Mouse (Mus musculus) C2C12 (cell line): ENCODE data around the gene Myt1l.

Experiments
- CEBPB ChIP-seq: IDR thresholded peaks from one replicate; pipeline ENCODE4 v1.6.1; 2011; ENCODE audit warnings: low read depth, mild to moderate bottlenecking, control low read depth, moderate library complexity
- CTCF ChIP-seq: IDR thresholded peaks from one replicate; pipeline ENCODE4 v1.5.1; 2011; ENCODE audit not compliant: control insufficient read depth, insufficient read depth, insufficient read length
- FOSL1 ChIP-seq: IDR thresholded peaks from one replicate; pipeline ENCODE4 v1.8.0; 2011; ENCODE audit warnings: mild to moderate bottlenecking, low read length; ENCODE audit not compliant: poor library complexity, insufficient read depth, severe bottlenecking
- MAX ChIP-seq: IDR thresholded peaks from one replicate; pipeline ENCODE4 v1.6.1; 2011; ENCODE audit warnings: mild to moderate bottlenecking, control low read depth
- MYOD1 ChIP-seq: IDR thresholded peaks from one replicate; pipeline ENCODE4 v1.6.1; 2011; ENCODE audit warnings: low read depth; ENCODE audit not compliant: control insufficient read depth, insufficient read length
- MYOG ChIP-seq: IDR thresholded peaks from one replicate; pipeline ENCODE4 v1.6.1; 2011; ENCODE audit not compliant: control insufficient read depth, insufficient read length; ENCODE audit errors: extremely low read depth
- USF1 ChIP-seq: IDR thresholded peaks from one replicate; pipeline ENCODE4 v1.6.1; 2011; ENCODE audit warnings: low read depth, mild to moderate bottlenecking, control low read depth, moderate library complexity

DNA sequence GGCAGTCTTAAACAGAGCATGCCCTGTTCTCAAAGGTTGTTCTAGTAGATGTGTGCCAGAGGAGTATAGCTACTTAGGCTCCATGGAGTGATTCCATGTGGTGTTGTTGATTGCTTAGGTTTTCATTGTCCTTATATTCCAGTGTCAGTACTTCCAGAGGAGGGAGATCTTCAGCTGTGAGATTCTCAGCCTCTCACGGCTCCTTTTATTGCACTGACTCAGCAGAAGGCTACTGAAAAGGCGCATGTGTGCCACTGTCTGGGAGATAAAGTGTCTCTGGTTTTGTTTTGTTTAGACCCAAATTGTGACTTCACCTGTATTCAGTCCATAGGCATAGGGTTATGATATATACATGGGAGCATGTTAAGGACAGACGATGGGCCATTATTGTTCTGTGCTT, 28.2 kb downstream of the Myt1l start:
- TF ChIP-seq CTCF, result no peak
- no peak for TF ChIP-seq MAX
- TF ChIP-seq USF1, result no peak
- no peak for TF ChIP-seq CEBPB
- no peak for TF ChIP-seq MYOG
- TF ChIP-seq MYOD1, result no peak
- no peak for TF ChIP-seq FOSL1
